Mouse (Mus musculus): ENCODE data around the gene Sumo3. TPM values are rescaled to one million over a fixed set of nuclear protein-coding genes. Genes with fewer than 3 reads are reported as not detected.

Gene Sumo3
- total and polyA plus RNA-seq, 2 experiments from 2014 or later = 112 to 128 TPM

DNA sequence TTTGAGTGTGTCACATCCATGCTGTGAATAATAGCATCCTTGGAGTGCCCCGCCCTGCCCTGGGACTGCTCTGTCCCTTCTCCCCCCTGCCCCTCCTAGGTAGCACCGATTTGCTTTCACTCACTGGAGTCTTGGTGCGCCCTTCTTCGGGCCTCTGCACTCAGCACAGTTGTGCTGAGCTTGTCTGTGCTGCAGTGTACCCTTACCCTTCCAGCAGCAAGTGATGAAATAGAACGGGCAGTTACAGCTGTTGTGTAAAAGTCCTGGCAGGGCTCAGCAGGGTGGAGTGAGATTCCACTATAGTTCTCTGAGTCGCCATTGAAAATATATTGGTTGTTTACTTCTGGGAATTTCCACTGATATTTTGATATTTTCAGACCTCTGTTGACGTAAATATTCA, 20.1 kb downstream of the Sumo3 start:
- no peak for TF ChIP-seq CTCF (IDR thresholded peaks at IDR 0.05; ENCODE audit: low read depth)
- no peak for TF ChIP-seq EP300 (IDR thresholded peaks at IDR 0.05; ENCODE audit: low read depth)
- peaks cover 32% of the 10 kb centered on the region for H3K4me1 ChIP-seq (ENCODE audit: control insufficient read depth, insufficient read depth)
- H3K27me3 ChIP-seq (ENCODE audit: control insufficient read depth, insufficient read depth, low read length) = no peaks in the 10 kb centered on the region
- H3K4me3 ChIP-seq (ENCODE audit: low read depth, low read length) = no peak overlapping the region
- DNase-seq (ENCODE audit: low spot score) (no peak), ATAC-seq (ENCODE audit: insufficient read depth, low read depth) (no peak)
- no peak overlapping the region for H3K4me2 ChIP-seq (ENCODE audit: low read depth, low read length)
- peaks cover 7% of the 10 kb centered on the region for H3K36me3 ChIP-seq (replicated peaks; ENCODE audit: control insufficient read depth, insufficient read depth, low read length)
- H3K9me3 ChIP-seq (replicated peaks; ENCODE audit: control insufficient read depth, low read length) = no peaks in the 10 kb centered on the region
- 68% methylated on average over 7 of the region's 7 CpGs for WGBS
- no peak overlapping the region; the same call in 1 of the 2 replicates for H3K27ac ChIP-seq (ENCODE audit: low read depth)
- no peak overlapping the region for H3K9ac ChIP-seq (replicated peaks; ENCODE audit: low read depth, low read length)

- Histone ChIP-seq H3K27ac (ENCODE audit: low read depth) (no peak overlapping the region; the same call in 1 of the 2 replicates), H3K9ac (replicated peaks; ENCODE audit: low read depth, low read length) (no peak overlapping the region)
- no peak for ATAC-seq (ENCODE audit: insufficient read depth, low read depth)
These were observed 20.7 kb downstream of the Sumo3 start for GRCm38 (mm10) chr10:77626591-77626990.

DNA sequence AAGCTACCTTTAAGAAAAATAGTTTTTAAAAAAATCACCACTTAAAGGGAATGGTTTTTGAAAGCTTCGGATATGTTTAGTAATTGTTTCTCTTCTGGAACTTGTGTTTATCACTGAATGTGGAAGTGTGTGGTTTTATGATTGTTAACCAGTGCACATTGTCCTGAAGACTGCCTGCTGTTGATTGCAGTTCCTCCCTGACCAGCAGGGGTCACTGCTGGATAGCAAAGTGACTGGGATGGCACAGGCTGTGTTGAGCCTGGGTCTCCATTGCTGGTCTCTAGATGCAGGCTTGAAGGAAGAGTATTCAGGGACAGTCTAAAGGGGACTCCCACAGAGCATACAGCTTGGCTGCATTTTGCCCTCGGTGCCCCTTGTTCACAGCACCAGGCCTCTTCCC, 21.6 kb downstream of the Sumo3 start:
- no peak overlapping the region for H3K9ac ChIP-seq (replicated peaks; ENCODE audit: low read depth, low read length)
- WGBS = 31% methylated on average over 2 of the region's 2 CpGs
- H3K4me2 ChIP-seq (ENCODE audit: low read depth, low read length) = no peak overlapping the region
- peak; percentile 67 for DNase-seq (ENCODE audit: low spot score)
- TF ChIP-seq CTCF (IDR thresholded peaks at IDR 0.05; ENCODE audit: low read depth) (peak; percentile 99), EP300 (IDR thresholded peaks at IDR 0.05; ENCODE audit: low read depth) (no peak)
- peak; percentile 58 for ATAC-seq (ENCODE audit: insufficient read depth, low read depth)
- H3K36me3 ChIP-seq (replicated peaks; ENCODE audit: control insufficient read depth, insufficient read depth, low read length) = peaks cover 19% of the 10 kb centered on the region
- H3K4me1 ChIP-seq (ENCODE audit: control insufficient read depth, insufficient read depth) = peaks cover 25% of the 10 kb centered on the region
- no peaks in the 10 kb centered on the region for H3K27me3 ChIP-seq (ENCODE audit: control insufficient read depth, insufficient read depth, low read length)
- H3K9me3 ChIP-seq (replicated peaks; ENCODE audit: control insufficient read depth, low read length) = no peaks in the 10 kb centered on the region
- no peak overlapping the region for H3K4me3 ChIP-seq (ENCODE audit: low read depth, low read length)
- H3K27ac ChIP-seq (ENCODE audit: low read depth) = no peak overlapping the region

More at GRCm38 (mm10) chr10:77626591-77626990, 20.7 kb downstream of the Sumo3 start:
- Histone ChIP-seq H3K27me3 (ENCODE audit: control insufficient read depth, insufficient read depth, low read length) (no peaks in the 10 kb centered on the region), H3K36me3 (replicated peaks; ENCODE audit: control insufficient read depth, insufficient read depth, low read length) (peaks cover 13% of the 10 kb centered on the region), H3K4me3 (ENCODE audit: low read depth, low read length) (no peak overlapping the region), H3K4me2 (ENCODE audit: low read depth, low read length) (no peak overlapping the region), H3K4me1 (ENCODE audit: control insufficient read depth, insufficient read depth) (peaks cover 28% of the 10 kb centered on the region), H3K9me3 (replicated peaks; ENCODE audit: control insufficient read depth, low read length) (no peaks in the 10 kb centered on the region)
- WGBS = 57% methylated on average over 7 of the region's 7 CpGs
- TF ChIP-seq CTCF (IDR thresholded peaks at IDR 0.05; ENCODE audit: low read depth) (no peak), EP300 (IDR thresholded peaks at IDR 0.05; ENCODE audit: low read depth) (no peak)
- no peak for DNase-seq (ENCODE audit: low spot score)

DNA sequence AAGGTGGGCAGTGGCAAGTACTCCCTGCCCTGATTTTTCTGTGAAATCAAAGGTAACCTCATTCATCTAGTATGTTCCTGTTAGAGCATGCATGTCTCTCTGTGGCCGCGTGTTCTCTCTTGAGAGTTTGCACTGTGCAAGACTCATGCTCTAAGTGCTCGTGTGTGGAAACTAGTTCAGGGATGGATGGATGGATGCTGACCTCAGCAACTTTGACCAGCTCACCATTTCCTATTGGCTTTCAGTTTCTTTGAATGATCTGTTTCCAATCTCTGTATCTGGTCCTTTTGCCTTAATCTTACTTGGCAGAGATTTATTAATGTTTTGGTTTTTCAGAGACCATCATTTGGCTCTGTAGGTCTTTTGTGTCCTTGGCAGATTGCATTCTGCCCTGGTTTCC, 23.3 kb downstream of the Sumo3 start:
- no peaks in the 10 kb centered on the region for H3K9me3 ChIP-seq (replicated peaks; ENCODE audit: control insufficient read depth, low read length)
- H3K4me1 ChIP-seq (ENCODE audit: control insufficient read depth, insufficient read depth) = peaks cover 19% of the 10 kb centered on the region
- ATAC-seq (ENCODE audit: insufficient read depth, low read depth) = no peak
- H3K9ac ChIP-seq (replicated peaks; ENCODE audit: low read depth, low read length) = no peak overlapping the region
- no peak overlapping the region for H3K4me2 ChIP-seq (ENCODE audit: low read depth, low read length)
- 71% methylated on average over 3 of the region's 3 CpGs for WGBS
- H3K27me3 ChIP-seq (ENCODE audit: control insufficient read depth, insufficient read depth, low read length) = no peaks in the 10 kb centered on the region
- DNase-seq (ENCODE audit: low spot score) = no peak
- no peak overlapping the region for H3K4me3 ChIP-seq (ENCODE audit: low read depth, low read length)
- TF ChIP-seq CTCF (IDR thresholded peaks at IDR 0.05; ENCODE audit: low read depth) = no peak
- TF ChIP-seq EP300 (IDR thresholded peaks at IDR 0.05; ENCODE audit: low read depth) = no peak
- peaks cover 31% of the 10 kb centered on the region for H3K36me3 ChIP-seq (replicated peaks; ENCODE audit: control insufficient read depth, insufficient read depth, low read length)
- no peak overlapping the region for H3K27ac ChIP-seq (ENCODE audit: low read depth)

GRCm38 (mm10) chr10:77629970-77630369, 24.1 kb downstream of the Sumo3 start:
- H3K9ac ChIP-seq (replicated peaks; ENCODE audit: low read depth, low read length) = no peak overlapping the region
- DNase-seq (ENCODE audit: low spot score) (no peak), ATAC-seq (ENCODE audit: insufficient read depth, low read depth) (no peak)
- peaks cover 31% of the 10 kb centered on the region for H3K36me3 ChIP-seq (replicated peaks; ENCODE audit: control insufficient read depth, insufficient read depth, low read length)
- H3K4me3 ChIP-seq (ENCODE audit: low read depth, low read length) = no peak overlapping the region
- no peak overlapping the region for H3K27ac ChIP-seq (ENCODE audit: low read depth)
- H3K27me3 ChIP-seq (ENCODE audit: control insufficient read depth, insufficient read depth, low read length) = no peaks in the 10 kb centered on the region
- peak; percentile 30 for TF ChIP-seq CTCF (IDR thresholded peaks at IDR 0.05; ENCODE audit: low read depth)
- TF ChIP-seq EP300 (IDR thresholded peaks at IDR 0.05; ENCODE audit: low read depth) = no peak
- peaks cover 18% of the 10 kb centered on the region for H3K4me1 ChIP-seq (ENCODE audit: control insufficient read depth, insufficient read depth)
- no peaks in the 10 kb centered on the region for H3K9me3 ChIP-seq (replicated peaks; ENCODE audit: control insufficient read depth, low read length)
- H3K4me2 ChIP-seq (ENCODE audit: low read depth, low read length) = no peak overlapping the region
- WGBS = 74% methylated on average over 1 of the region's 1 CpGs

- Histone ChIP-seq H3K27ac (ENCODE audit: low read depth) (peak overlapping the region; percentile 76), H3K4me3 (ENCODE audit: low read depth, low read length) (no peak overlapping the region), H3K36me3 (replicated peaks; ENCODE audit: control insufficient read depth, insufficient read depth, low read length) (peaks cover 47% of the 10 kb centered on the region), H3K27me3 (ENCODE audit: control insufficient read depth, insufficient read depth, low read length) (no peaks in the 10 kb centered on the region), H3K4me1 (ENCODE audit: control insufficient read depth, insufficient read depth) (peaks cover 20% of the 10 kb centered on the region), H3K9me3 (replicated peaks; ENCODE audit: control insufficient read depth, low read length) (no peaks in the 10 kb centered on the region), H3K4me2 (ENCODE audit: low read depth, low read length) (no peak overlapping the region), H3K9ac (replicated peaks; ENCODE audit: low read depth, low read length) (no peak overlapping the region)
- no peak for DNase-seq (ENCODE audit: low spot score)
- no peak for TF ChIP-seq CTCF (IDR thresholded peaks at IDR 0.05; ENCODE audit: low read depth)
- TF ChIP-seq EP300 (IDR thresholded peaks at IDR 0.05; ENCODE audit: low read depth) = no peak
- no peak for ATAC-seq (ENCODE audit: insufficient read depth, low read depth)
- 60% methylated on average over 6 of the region's 6 CpGs for WGBS
These were observed 28.1 kb downstream of the Sumo3 start for GRCm38 (mm10) chr10:77634016-77634415.

Measured in heart, postnatal 0 days (tissue).